Mouse (Mus musculus): ENCODE results near the gene Gm2310. TPM values are rescaled to one million over a fixed set of nuclear protein-coding genes. Genes with fewer than 3 reads are reported as not detected.

Gene Gm2310
- polyA plus RNA-seq, 1 experiment from 2014 or later = not detected

- ATAC-seq (ENCODE audit: insufficient read depth, low FRiP score) = no peak
- Histone ChIP-seq H3K36me3 (ENCODE audit: control insufficient read depth, insufficient read depth, low read length) (no peaks in the 10 kb centered on the region), H3K4me1 (ENCODE audit: control insufficient read depth, insufficient read depth, low read length) (no peaks in the 10 kb centered on the region), H3K4me2 (ENCODE audit: low read depth, low read length) (peak overlapping the region; percentile 3; the same call in 1 of the 2 replicates), H3K9ac (ENCODE audit: low read length) (no peak overlapping the region), H3K9me3 (replicated peaks; ENCODE audit: control insufficient read depth, low read length) (no peaks in the 10 kb centered on the region), H3K4me3 (replicated peaks; ENCODE audit: low read length) (no peak overlapping the region), H3K27ac (ENCODE audit: low read length) (no peak overlapping the region), H3K27me3 (ENCODE audit: control insufficient read depth, insufficient read depth, low read length) (no peaks in the 10 kb centered on the region)
- WGBS = 43% methylated on average over 9 of the region's 9 CpGs
These were observed 7.9 kb downstream of the Gm2310 start for GRCm38 (mm10) chr15:8511861-8512260.

DNA sequence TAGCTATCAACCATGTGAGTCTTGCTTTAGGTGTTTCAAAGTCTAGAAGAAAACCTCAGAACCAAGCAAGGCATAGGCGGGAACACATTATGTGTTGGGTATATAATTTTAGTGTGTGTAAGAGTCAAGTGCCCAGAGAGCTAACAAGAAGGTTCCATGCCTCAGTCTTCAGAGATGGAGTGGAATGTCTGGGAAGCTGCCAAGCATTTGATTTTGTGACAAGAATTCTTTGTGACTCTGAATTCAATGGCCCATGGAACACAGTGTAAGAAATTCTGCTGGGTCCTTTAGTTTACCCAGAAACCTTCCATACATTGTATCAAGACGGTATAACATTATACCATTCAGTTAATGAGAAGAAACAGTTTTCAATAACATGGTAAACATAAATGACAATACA lies 17.3 kb downstream of the Gm2310 start:
- 87% methylated on average over 2 of the region's 2 CpGs for WGBS
- ATAC-seq (ENCODE audit: insufficient read depth, low FRiP score) = no peak
- Histone ChIP-seq H3K27me3 (ENCODE audit: control insufficient read depth, insufficient read depth, low read length) (no peaks in the 10 kb centered on the region), H3K27ac (ENCODE audit: low read length) (no peak overlapping the region), H3K4me3 (replicated peaks; ENCODE audit: low read length) (no peak overlapping the region), H3K4me2 (ENCODE audit: low read depth, low read length) (no peak overlapping the region), H3K36me3 (ENCODE audit: control insufficient read depth, insufficient read depth, low read length) (no peaks in the 10 kb centered on the region), H3K4me1 (ENCODE audit: control insufficient read depth, insufficient read depth, low read length) (no peaks in the 10 kb centered on the region), H3K9me3 (replicated peaks; ENCODE audit: control insufficient read depth, low read length) (0 out of 2 replicates have a peak, but pooled peaks cover 3% of the 10 kb centered on the region), H3K9ac (ENCODE audit: low read length) (no peak overlapping the region)

- Histone ChIP-seq H3K4me1 (ENCODE audit: control insufficient read depth, insufficient read depth, low read length) (no peaks in the 10 kb centered on the region), H3K9me3 (replicated peaks; ENCODE audit: control insufficient read depth, low read length) (no peaks in the 10 kb centered on the region), H3K4me2 (ENCODE audit: low read depth, low read length) (no peak overlapping the region), H3K4me3 (replicated peaks; ENCODE audit: low read length) (no peak overlapping the region), H3K9ac (ENCODE audit: low read length) (no peak overlapping the region), H3K27me3 (ENCODE audit: control insufficient read depth, insufficient read depth, low read length) (no peaks in the 10 kb centered on the region), H3K27ac (ENCODE audit: low read length) (no peak overlapping the region), H3K36me3 (ENCODE audit: control insufficient read depth, insufficient read depth, low read length) (no peaks in the 10 kb centered on the region)
- no peak for ATAC-seq (ENCODE audit: insufficient read depth, low FRiP score)
- 77% methylated on average over 6 of the region's 6 CpGs for WGBS
These were observed 34.5 kb downstream of the Gm2310 start for GRCm38 (mm10) chr15:8485261-8485660.

GRCm38 (mm10) chr15:8469006-8469575 lies 50.7 kb downstream of the Gm2310 start:
- Histone ChIP-seq H3K9me3 (replicated peaks; ENCODE audit: control insufficient read depth, low read length) (no peaks in the 10 kb centered on the region), H3K27ac (ENCODE audit: low read length) (no peak overlapping the region), H3K9ac (ENCODE audit: low read length) (no peak overlapping the region), H3K4me2 (ENCODE audit: low read depth, low read length) (no peak overlapping the region), H3K4me3 (replicated peaks; ENCODE audit: low read length) (no peak overlapping the region), H3K27me3 (ENCODE audit: control insufficient read depth, insufficient read depth, low read length) (no peaks in the 10 kb centered on the region), H3K36me3 (ENCODE audit: control insufficient read depth, insufficient read depth, low read length) (no peaks in the 10 kb centered on the region), H3K4me1 (ENCODE audit: control insufficient read depth, insufficient read depth, low read length) (no peaks in the 10 kb centered on the region)
- ATAC-seq (ENCODE audit: insufficient read depth, low FRiP score) = peak; percentile 89
- 31% methylated on average over 4 of the region's 4 CpGs for WGBS

Other genes with a start within 250 kb of the Gm2310 start
- 14.4 and 15.7 TPM in 2 replicates for gene Nipbl, start 75.5 kb downstream of the Gm2310 start, polyA plus RNA-seq (2015; fragmentation: Nextera tagmentation; extraction: Ambion mirVana)
- gene Slc1a3, start 190.8 kb upstream of the Gm2310 start, polyA plus RNA-seq (2015; fragmentation: Nextera tagmentation; extraction: Ambion mirVana) = 12.2 and 14.2 TPM in 2 replicates